Mouse (Mus musculus) neural tube, embryonic 14.5 days (tissue): ENCODE measurements at regions not wholly inside any gene's neighbourhood (a gene's known extent, or its start where the extent isn't known, plus 50 kb on each side); places are given as distances from the start of the nearest gene placed in this dataset.
A peak's percentile ranks its signal among the peaks of the same experiment; 100 is the strongest.

Experiments
- ATAC-seq: fragments of 200-750 bp; cut with Nextera tagmentation; 2 replicates; pipeline ENCODE4 v1.8.0; 2017; ENCODE audit warnings: low read depth, mild to moderate bottlenecking, moderate TSS enrichment, moderate library complexity
- H3K27ac ChIP-seq: fragments of 300-500 bp; sonication (generic); 2 replicates; pipeline ENCODE4 v1.5.1; 2014; ENCODE audit warnings: low read depth, mild to moderate bottlenecking, control low read depth, low read length, moderate library complexity, mixed read lengths
- H3K27me3 ChIP-seq: fragments of 300-500 bp; sonication (generic); 2 replicates; pipeline ENCODE4 v1.6.1; 2014; ENCODE audit warnings: low read length; ENCODE audit not compliant: control insufficient read depth, insufficient read depth
- H3K36me3 ChIP-seq: fragments of 300-500 bp; sonication (generic); 2 replicates; pipeline ENCODE4 v1.6.1; 2014; ENCODE audit warnings: low read length, mixed read lengths; ENCODE audit not compliant: control insufficient read depth, insufficient read depth
- H3K4me1 ChIP-seq: fragments of 300-500 bp; sonication (generic); 2 replicates; pipeline ENCODE4 v1.6.1; 2014; ENCODE audit warnings: low read length; ENCODE audit not compliant: control insufficient read depth, insufficient read depth
- H3K4me2 ChIP-seq: fragments of 300-500 bp; sonication (generic); 2 replicates; pipeline ENCODE4 v1.6.1; 2014; ENCODE audit warnings: mild to moderate bottlenecking, low read depth, low read length, control low read depth
- H3K4me3 ChIP-seq: fragments of 300-500 bp; sonication (generic); 2 replicates; pipeline ENCODE4 v1.5.1; 2014; ENCODE audit warnings: low read depth, low read length, control low read depth, mixed read lengths
- H3K9ac ChIP-seq: fragments of 300-500 bp; sonication (generic); replicated peaks from 2 replicates; pipeline ENCODE4 v1.6.1; 2014; ENCODE audit warnings: low read depth, mild to moderate bottlenecking, control low read depth, low read length, mixed read lengths
- H3K9me3 ChIP-seq: fragments of 300-500 bp; sonication (generic); 2 replicates; pipeline ENCODE4 v1.6.1; 2016; ENCODE audit warnings: low read length; ENCODE audit not compliant: control insufficient read depth
- WGBS: fragments of 180-500 bp; shearing (Covaris S2); extraction: QIAGEN DNeasy Blood & Tissue Kit; methylation state at CpG from one replicate; pipeline ENCODE4 v1.1.7; 2014; 5-methylcytosine and 5-hydroxymethylcytosine counted together

- H3K4me2 ChIP-seq = no peak overlapping the region
- H3K27me3 ChIP-seq = no peaks in the 10 kb centered on the region
- no peaks in the 10 kb centered on the region for H3K9me3 ChIP-seq
- H3K36me3 ChIP-seq = no peaks in the 10 kb centered on the region
- H3K9ac ChIP-seq = no peak overlapping the region
- no peak overlapping the region for H3K4me3 ChIP-seq
- no peaks in the 10 kb centered on the region for H3K4me1 ChIP-seq
- ATAC-seq = peak; percentile 71; the same call in 1 of the 2 replicates
- H3K27ac ChIP-seq = no peak overlapping the region
- 64% methylated on average over 6 of the region's 6 CpGs for WGBS
These were observed 296.5 kb downstream of the Tle4 start for GRCm38 (mm10) chr19:14301176-14301943.

GRCm38 (mm10) chr19:14314301-14314700 is 283.6 kb downstream of the Tle4 start:
- Histone ChIP-seq H3K4me3 (no peak overlapping the region), H3K9ac (no peak overlapping the region), H3K27ac (no peak overlapping the region), H3K4me1 (no peaks in the 10 kb centered on the region), H3K36me3 (no peaks in the 10 kb centered on the region), H3K4me2 (0 out of 2 replicates have a peak overlapping the region, but pooled peaks have one; percentile 14), H3K9me3 (no peaks in the 10 kb centered on the region), H3K27me3 (no peaks in the 10 kb centered on the region)
- ATAC-seq = no peak
- 45% methylated on average over 7 of the region's 7 CpGs for WGBS

DNA sequence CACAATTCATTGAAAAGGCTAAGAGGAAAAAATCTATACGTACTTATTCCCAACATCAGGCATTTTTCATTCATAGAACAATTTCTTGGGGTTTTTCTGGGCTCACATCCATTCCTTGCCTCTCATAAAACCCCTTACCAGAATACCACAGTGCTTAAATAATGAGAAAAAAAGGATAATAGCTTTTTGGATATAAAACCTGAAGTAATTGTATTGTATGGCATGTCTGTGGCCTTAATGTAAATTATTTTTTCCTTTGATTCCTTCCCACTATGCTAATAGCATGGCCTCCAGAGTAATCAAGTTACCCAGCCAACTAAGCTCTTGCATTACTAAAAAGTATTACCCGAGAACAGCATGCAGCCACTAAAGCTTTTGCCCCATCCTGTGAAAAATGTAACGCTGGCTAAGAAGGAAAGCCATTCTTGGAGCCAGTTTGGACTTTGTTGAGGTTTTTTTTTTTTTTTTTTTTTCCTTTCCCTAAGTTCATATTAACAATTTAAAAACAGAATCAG is 278.1 kb downstream of the Tle4 start:
- no peak for ATAC-seq
- no peak overlapping the region for H3K9ac ChIP-seq
- H3K27me3 ChIP-seq = no peaks in the 10 kb centered on the region
- H3K9me3 ChIP-seq = no peaks in the 10 kb centered on the region
- H3K27ac ChIP-seq = no peak overlapping the region
- no peaks in the 10 kb centered on the region for H3K36me3 ChIP-seq
- no peak overlapping the region for H3K4me3 ChIP-seq
- no peak overlapping the region for H3K4me2 ChIP-seq
- no peaks in the 10 kb centered on the region for H3K4me1 ChIP-seq
- WGBS = 59% methylated on average over 3 of the region's 3 CpGs

DNA sequence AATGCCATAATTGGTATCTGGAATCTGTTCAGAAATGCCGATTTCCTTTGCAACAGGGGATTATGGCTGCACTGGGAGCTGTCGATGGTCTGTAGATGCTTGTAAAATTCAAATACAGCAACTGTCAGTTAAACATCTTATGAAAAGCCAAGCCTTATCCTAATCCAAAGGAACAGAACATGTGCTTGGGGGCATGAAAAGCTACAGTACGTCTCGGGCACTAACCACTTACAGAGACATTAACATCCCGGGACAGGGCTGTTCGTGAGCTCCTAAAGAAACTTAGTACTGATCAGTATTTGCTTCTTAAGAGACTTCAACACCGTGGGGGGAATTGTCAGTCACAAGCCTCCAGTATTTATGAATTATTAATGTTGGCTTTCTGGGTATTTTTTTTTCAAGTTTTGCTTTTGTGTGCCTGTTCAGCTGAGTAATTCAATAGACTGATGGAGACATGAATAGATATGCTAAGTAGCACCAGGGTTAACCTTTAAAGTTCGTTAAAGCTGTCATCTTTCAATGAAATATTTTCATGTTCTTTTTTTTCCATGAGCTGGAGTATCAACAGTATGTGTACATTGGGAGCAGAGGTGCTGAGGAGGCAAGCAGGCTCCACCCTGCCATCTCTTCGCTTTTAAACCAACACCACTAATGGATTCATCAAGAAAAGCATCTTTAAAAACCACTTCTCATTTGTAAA is 272.3 kb downstream of the Tle4 start:
- 55% methylated on average over 9 of the region's 9 CpGs for WGBS
- Histone ChIP-seq H3K27ac (no peak overlapping the region), H3K9me3 (no peaks in the 10 kb centered on the region), H3K4me2 (no peak overlapping the region), H3K27me3 (no peaks in the 10 kb centered on the region), H3K36me3 (no peaks in the 10 kb centered on the region), H3K4me3 (no peak overlapping the region), H3K4me1 (0 out of 2 replicates have a peak, but pooled peaks cover 4% of the 10 kb centered on the region), H3K9ac (no peak overlapping the region)
- no peak for ATAC-seq

GRCm38 (mm10) chr19:14333041-14334012 is 264.5 kb downstream of the Tle4 start:
- ATAC-seq = no peak
- H3K4me2 ChIP-seq = no peak overlapping the region
- no peaks in the 10 kb centered on the region for H3K36me3 ChIP-seq
- H3K27ac ChIP-seq = no peak overlapping the region
- no peak overlapping the region for H3K9ac ChIP-seq
- no peak overlapping the region for H3K4me3 ChIP-seq
- no peaks in the 10 kb centered on the region for H3K9me3 ChIP-seq
- 66% methylated on average over 6 of the region's 6 CpGs for WGBS
- H3K4me1 ChIP-seq = no peaks in the 10 kb centered on the region
- H3K27me3 ChIP-seq = no peaks in the 10 kb centered on the region

DNA sequence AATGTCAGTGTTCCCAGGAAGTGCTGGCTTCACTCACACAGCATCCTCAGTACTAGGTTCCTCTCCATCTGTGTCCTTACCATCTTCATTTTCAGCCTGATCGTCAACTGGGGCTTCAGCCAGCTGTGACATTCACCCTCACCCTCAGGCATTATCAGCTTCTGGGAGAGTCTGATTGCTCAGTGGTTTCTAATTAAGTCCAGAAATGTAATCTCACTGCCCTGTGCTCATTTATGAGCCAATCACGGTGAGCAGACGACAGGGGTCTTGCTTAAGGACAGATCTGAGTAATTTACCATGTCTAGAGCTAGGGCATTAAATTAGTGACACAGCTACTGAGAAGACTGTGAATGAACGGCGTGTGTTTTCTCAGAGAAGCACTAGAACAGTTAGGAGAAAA is 260.8 kb downstream of the Tle4 start:
- no peaks in the 10 kb centered on the region for H3K27me3 ChIP-seq
- peak; percentile 58; the same call in 1 of the 2 replicates for ATAC-seq
- H3K36me3 ChIP-seq = no peaks in the 10 kb centered on the region
- H3K9me3 ChIP-seq = no peaks in the 10 kb centered on the region
- H3K9ac ChIP-seq = no peak overlapping the region
- whole genome bisulfite sequencing = 16% methylated on average over 5 of the region's 5 CpGs
- H3K4me2 ChIP-seq = no peak overlapping the region
- H3K4me3 ChIP-seq = no peak overlapping the region
- no peak overlapping the region for H3K27ac ChIP-seq
- no peaks in the 10 kb centered on the region for H3K4me1 ChIP-seq

DNA sequence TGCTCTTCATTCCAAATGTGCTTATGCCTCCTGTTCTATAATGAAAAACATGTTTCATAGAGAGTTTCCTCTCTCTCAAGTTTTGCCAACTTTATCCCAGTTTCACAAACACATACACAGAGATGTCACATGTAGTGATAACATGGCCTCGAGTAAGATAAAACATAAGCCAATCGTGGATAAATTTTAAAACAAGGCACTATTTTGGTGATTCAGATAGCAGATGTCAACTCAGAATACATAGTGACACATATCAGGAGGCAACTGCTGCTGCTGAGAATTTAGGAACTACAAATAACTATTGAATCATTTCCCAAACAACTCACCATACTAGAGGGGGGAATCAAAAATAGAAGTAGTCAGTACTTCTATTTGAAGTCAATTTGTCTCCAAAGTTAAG is 257.1 kb downstream of the Tle4 start:
- Histone ChIP-seq H3K27ac (no peak overlapping the region), H3K36me3 (no peaks in the 10 kb centered on the region), H3K4me1 (no peaks in the 10 kb centered on the region), H3K4me3 (no peak overlapping the region), H3K4me2 (no peak overlapping the region), H3K9ac (no peak overlapping the region), H3K27me3 (no peaks in the 10 kb centered on the region), H3K9me3 (no peaks in the 10 kb centered on the region)
- no peak for ATAC-seq
- WGBS = 93% methylated on average over 2 of the region's 2 CpGs

GRCm38 (mm10) chr19:14343890-14344289 is 254.0 kb downstream of the Tle4 start:
- Histone ChIP-seq H3K4me3 (no peak overlapping the region), H3K36me3 (no peaks in the 10 kb centered on the region), H3K9me3 (no peaks in the 10 kb centered on the region), H3K9ac (no peak overlapping the region), H3K27me3 (no peaks in the 10 kb centered on the region), H3K27ac (no peak overlapping the region), H3K4me1 (no peaks in the 10 kb centered on the region), H3K4me2 (no peak overlapping the region)
- 86% methylated on average over 5 of the region's 5 CpGs for WGBS
- ATAC-seq = no peak
